Mouse (Mus musculus): Measurements from ENCODE around the gene Aldh16a1. TPM values are rescaled to one million over a fixed set of nuclear protein-coding genes. Genes with fewer than 3 reads are reported as not detected.

Gene Aldh16a1
- polyA plus RNA-seq (2015; fragmentation: Nextera tagmentation; extraction: Ambion mirVana) = 45.1 and 46.4 TPM in 2 replicates

- H3K9me3 ChIP-seq = no peaks in the 10 kb centered on the region
- peak within 1 kb of the TSS; percentile 95 for H3K27ac ChIP-seq
- H3K4me2 ChIP-seq (replicated peaks) = peak within 1 kb of the TSS; percentile 80
- WGBS = 4% methylated on average over 69 of the region's 69 CpGs
- H3K27me3 ChIP-seq = no peaks in the 10 kb centered on the region
- H3K4me3 ChIP-seq = peak within 1 kb of the TSS; percentile 64
- peak; percentile 97 for ATAC-seq (ENCODE audit: low FRiP score, low read depth)
- peaks cover 35% of the 10 kb centered on the region for H3K4me1 ChIP-seq
- H3K36me3 ChIP-seq = peaks cover 23% of the 10 kb centered on the region
- peak within 1 kb of the TSS; percentile 84 for H3K9ac ChIP-seq
Observed at GRCm38 (mm10) chr7:45154096-45154992, at the start of gene Aldh16a1, which contains the start of gene Pih1d1. TSS of gene Aldh16a1 (minus strand) at chr7:45154584. TSS of gene Pih1d1 (plus strand) at chr7:45154303.

GRCm38 (mm10) chr7:45202654-45203053 lies 48.3 kb upstream of the Aldh16a1 start:
- Histone ChIP-seq H3K4me1 (no peaks in the 10 kb centered on the region), H3K4me2 (replicated peaks) (no peak overlapping the region), H3K27me3 (peaks cover 12% of the 10 kb centered on the region; the same call in 1 of the 2 replicates), H3K27ac (no peak overlapping the region), H3K9me3 (no peaks in the 10 kb centered on the region), H3K36me3 (no peaks in the 10 kb centered on the region), H3K9ac (no peak overlapping the region), H3K4me3 (no peak overlapping the region)
- ATAC-seq (ENCODE audit: low FRiP score, low read depth) = no peak
- 43% methylated on average over 10 of the region's 10 CpGs for WGBS

GRCm38 (mm10) chr7:45198961-45199360 lies 44.6 kb upstream of the Aldh16a1 start:
- peaks cover 18% of the 10 kb centered on the region for H3K27me3 ChIP-seq

GRCm38 (mm10) chr7:45198435-45198834 lies 44.1 kb upstream of the Aldh16a1 start:
- WGBS = 13% methylated on average over 5 of the region's 5 CpGs
- peaks cover 22% of the 10 kb centered on the region for H3K27me3 ChIP-seq
- no peak for ATAC-seq (ENCODE audit: low FRiP score, low read depth)
- H3K9me3 ChIP-seq = no peaks in the 10 kb centered on the region
- H3K36me3 ChIP-seq = no peaks in the 10 kb centered on the region
- no peaks in the 10 kb centered on the region for H3K4me1 ChIP-seq
- H3K4me3 ChIP-seq = no peak overlapping the region
- no peak overlapping the region for H3K27ac ChIP-seq
- H3K4me2 ChIP-seq (replicated peaks) = no peak overlapping the region
- H3K9ac ChIP-seq = no peak overlapping the region

More at GRCm38 (mm10) chr7:45198961-45199360, 44.6 kb upstream of the Aldh16a1 start:
- Histone ChIP-seq H3K36me3 (no peaks in the 10 kb centered on the region), H3K9me3 (no peaks in the 10 kb centered on the region), H3K4me3 (no peak overlapping the region), H3K9ac (no peak overlapping the region), H3K27ac (no peak overlapping the region), H3K4me1 (no peaks in the 10 kb centered on the region), H3K4me2 (replicated peaks) (no peak overlapping the region)
- 81% methylated on average over 11 of the region's 11 CpGs for WGBS
- ATAC-seq (ENCODE audit: low FRiP score, low read depth) = no peak

DNA sequence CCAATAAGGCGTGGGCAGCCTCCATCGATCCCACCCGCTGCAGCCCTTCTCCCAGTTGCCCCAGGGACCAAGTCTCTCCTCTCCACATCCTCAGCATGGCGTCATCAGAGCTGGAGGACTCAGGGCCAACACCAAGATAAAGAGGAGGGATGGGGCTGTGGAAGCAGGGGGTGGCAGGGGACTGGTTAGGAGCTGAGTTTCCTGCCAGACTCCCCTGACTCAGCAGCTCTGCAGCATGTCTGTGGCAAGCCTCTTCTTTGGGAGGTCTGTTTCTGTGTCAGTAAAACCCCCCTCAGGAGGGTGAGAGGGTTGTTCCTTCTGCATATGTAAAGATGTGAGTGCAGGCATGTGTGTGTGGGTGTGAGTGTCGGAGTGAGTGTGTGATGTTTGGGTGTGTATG lies 42.6 kb upstream of the Aldh16a1 start:
- no peaks in the 10 kb centered on the region for H3K36me3 ChIP-seq
- 68% methylated on average over 5 of the region's 5 CpGs for WGBS
- H3K27ac ChIP-seq = no peak overlapping the region
- H3K9me3 ChIP-seq = no peaks in the 10 kb centered on the region
- H3K4me2 ChIP-seq (replicated peaks) = no peak overlapping the region
- peaks cover 4% of the 10 kb centered on the region for H3K4me1 ChIP-seq
- ATAC-seq (ENCODE audit: low FRiP score, low read depth) = no peak
- no peak overlapping the region for H3K4me3 ChIP-seq
- H3K9ac ChIP-seq = 0 out of 2 replicates have a peak overlapping the region, but pooled peaks have one; percentile 39
- H3K27me3 ChIP-seq = peaks cover 17% of the 10 kb centered on the region; the same call in 1 of the 2 replicates

GRCm38 (mm10) chr7:45196176-45196535 lies 41.8 kb upstream of the Aldh16a1 start:
- no peaks in the 10 kb centered on the region for H3K9me3 ChIP-seq
- H3K4me1 ChIP-seq = peaks cover 12% of the 10 kb centered on the region
- 87% methylated on average over 4 of the region's 4 CpGs for WGBS
- H3K4me2 ChIP-seq (replicated peaks) = no peak overlapping the region
- no peaks in the 10 kb centered on the region for H3K36me3 ChIP-seq
- ATAC-seq (ENCODE audit: low FRiP score, low read depth) = no peak
- no peak overlapping the region for H3K4me3 ChIP-seq
- H3K27me3 ChIP-seq = peaks cover 17% of the 10 kb centered on the region; the same call in 1 of the 2 replicates
- no peak overlapping the region for H3K27ac ChIP-seq
- H3K9ac ChIP-seq = no peak overlapping the region

GRCm38 (mm10) chr7:45195341-45196175 lies 41.2 kb upstream of the Aldh16a1 start:
- no peak overlapping the region for H3K27ac ChIP-seq
- no peak overlapping the region for H3K4me3 ChIP-seq
- H3K36me3 ChIP-seq = no peaks in the 10 kb centered on the region
- H3K4me1 ChIP-seq = peaks cover 13% of the 10 kb centered on the region
- ATAC-seq (ENCODE audit: low FRiP score, low read depth) = no peak
- H3K4me2 ChIP-seq (replicated peaks) = no peak overlapping the region
- no peaks in the 10 kb centered on the region for H3K9me3 ChIP-seq
- 53% methylated on average over 13 of the region's 13 CpGs for WGBS
- H3K27me3 ChIP-seq = peaks cover 17% of the 10 kb centered on the region; the same call in 1 of the 2 replicates
- H3K9ac ChIP-seq = no peak overlapping the region

- H3K36me3 ChIP-seq = no peaks in the 10 kb centered on the region
- H3K27me3 ChIP-seq = peaks cover 26% of the 10 kb centered on the region
- H3K27ac ChIP-seq = no peak overlapping the region
- H3K9me3 ChIP-seq = no peaks in the 10 kb centered on the region
- peak overlapping the region; percentile 19; the same call in 1 of the 2 replicates for H3K9ac ChIP-seq
- H3K4me3 ChIP-seq = no peak overlapping the region
- H3K4me2 ChIP-seq (replicated peaks) = no peak overlapping the region
- no peak for ATAC-seq (ENCODE audit: low FRiP score, low read depth)
- 69% methylated on average over 17 of the region's 17 CpGs for WGBS
- peaks cover 13% of the 10 kb centered on the region for H3K4me1 ChIP-seq
Observed at GRCm38 (mm10) chr7:45193871-45194785, 39.7 kb upstream of the Aldh16a1 start.

GRCm38 (mm10) chr7:45193406-45193805 lies 39.0 kb upstream of the Aldh16a1 start:
- H3K27ac ChIP-seq = no peak overlapping the region
- no peak for ATAC-seq (ENCODE audit: low FRiP score, low read depth)
- H3K4me3 ChIP-seq = no peak overlapping the region
- H3K4me1 ChIP-seq = peaks cover 13% of the 10 kb centered on the region
- H3K36me3 ChIP-seq = no peaks in the 10 kb centered on the region
- no peak overlapping the region; the same call in 1 of the 2 replicates for H3K9ac ChIP-seq
- no peaks in the 10 kb centered on the region for H3K9me3 ChIP-seq
- H3K27me3 ChIP-seq = peaks cover 33% of the 10 kb centered on the region
- WGBS = 63% methylated on average over 5 of the region's 5 CpGs
- H3K4me2 ChIP-seq (replicated peaks) = no peak overlapping the region

DNA sequence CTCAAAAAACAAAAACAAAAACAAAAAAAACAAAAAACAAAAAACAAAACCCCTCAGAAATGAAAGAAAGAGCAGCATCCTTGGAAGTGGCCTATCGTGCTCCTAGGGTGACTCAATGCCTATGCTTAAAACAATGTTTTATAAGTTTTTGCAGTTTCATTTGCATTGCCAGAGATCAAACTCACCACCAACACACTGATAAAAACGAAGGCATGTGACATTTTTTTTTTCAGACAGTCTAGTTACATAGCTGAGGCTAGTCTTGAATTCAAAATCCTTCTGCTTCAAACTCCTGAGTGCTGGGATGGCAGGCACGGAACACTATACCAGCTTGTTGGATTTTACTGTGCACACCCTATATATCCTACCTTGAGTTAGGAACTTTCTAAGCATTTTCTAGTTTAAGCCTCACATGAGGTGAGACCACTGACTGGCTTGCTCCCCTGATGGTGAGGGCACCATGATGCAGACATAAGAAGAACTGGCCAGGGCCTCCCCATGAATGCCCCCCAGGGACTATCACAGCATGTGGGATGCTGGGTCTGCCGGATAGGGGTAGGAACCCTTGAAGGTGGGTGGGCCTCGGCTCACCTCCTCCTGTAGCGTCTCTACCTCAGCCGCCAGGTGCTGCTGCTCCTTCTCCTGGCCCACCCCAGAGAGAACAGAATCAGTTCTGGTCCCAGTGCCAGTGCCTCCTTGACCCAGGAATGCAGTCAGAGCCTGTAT lies 38.4 kb upstream of the Aldh16a1 start:
- Histone ChIP-seq H3K36me3 (no peaks in the 10 kb centered on the region), H3K4me3 (no peak overlapping the region), H3K27me3 (peaks cover 37% of the 10 kb centered on the region), H3K4me1 (peaks cover 13% of the 10 kb centered on the region), H3K9ac (0 out of 2 replicates have a peak overlapping the region, but pooled peaks have one; percentile 19), H3K9me3 (no peaks in the 10 kb centered on the region), H3K27ac (no peak overlapping the region), H3K4me2 (replicated peaks) (no peak overlapping the region)
- 85% methylated on average over 7 of the region's 7 CpGs for WGBS
- ATAC-seq (ENCODE audit: low FRiP score, low read depth) = no peak
